Mouse (Mus musculus): ENCODE measurements around the gene Sprr2h.

DNA sequence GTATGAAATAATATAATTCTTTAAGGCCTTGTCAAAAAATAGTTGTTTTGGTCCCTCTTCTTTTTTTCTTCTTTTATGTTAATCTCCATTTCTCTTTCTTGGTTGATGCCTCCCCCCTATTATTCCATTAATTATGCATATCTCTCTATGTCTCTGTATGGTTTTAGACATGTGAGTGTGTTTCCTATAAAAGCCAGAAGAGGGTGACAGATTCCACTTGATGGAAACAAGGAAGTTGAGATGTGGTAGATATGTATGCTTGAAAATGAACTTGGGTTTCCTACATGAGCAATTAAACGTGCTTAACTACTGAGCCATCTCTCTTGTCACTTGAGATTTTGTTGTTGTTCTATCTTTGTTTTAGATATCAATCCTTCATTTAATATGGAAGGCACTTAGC lies 8.8 kb downstream of the Sprr2h start:
- no peak for TF ChIP-seq CTCF (IDR thresholded peaks at IDR 0.05; ENCODE audit: low read depth)
- TF ChIP-seq EP300 (IDR thresholded peaks at IDR 0.05; ENCODE audit: low read depth): no peak
